Mouse (Mus musculus): Measurements from ENCODE around the gene 1700018G05Rik. TPM values are rescaled to one million over a fixed set of nuclear protein-coding genes. Genes with fewer than 3 reads are reported as not detected.

Gene 1700018G05Rik
- polyA plus RNA-seq (2012): not detected in 2 replicates

GRCm38 (mm10) chrX:102928072-102928471 lies at the start of gene 1700018G05Rik:
Gene 1700018G05Rik, plus strand, starts transcription at chrX:102928372.

GRCm38 (mm10) chrX:102908587-102908986 lies 19.6 kb upstream of the 1700018G05Rik start, which contains the start of the genes Dmrtc1a and 1700011M02Rik:
Gene Dmrtc1a, minus strand, starts transcription at chrX:102908687.
Gene 1700011M02Rik, plus strand, starts transcription at chrX:102908905.

Other genes starting within 250 kb of the 1700018G05Rik start
- not detected in 2 replicates for gene Gm3880, start 241.4 kb upstream of the 1700018G05Rik start, polyA plus RNA-seq (2012)
- gene Gm9112, start 220.7 kb upstream of the 1700018G05Rik start, polyA plus RNA-seq (2012): not detected in 2 replicates
- gene Dmrtc1b, start 220.5 kb upstream of the 1700018G05Rik start, polyA plus RNA-seq (2012): not detected in 2 replicates
- gene Dmrtc1c1, start 125.4 kb upstream of the 1700018G05Rik start, polyA plus RNA-seq (2012): not detected in 2 replicates
- gene Dmrtc1c2, start 73.8 kb upstream of the 1700018G05Rik start, polyA plus RNA-seq (2012): not detected in 2 replicates
- gene 1700031F05Rik, start 60.4 kb upstream of the 1700018G05Rik start, polyA plus RNA-seq (2012): not detected in 2 replicates
- not detected in 2 replicates for gene Dmrtc1a, start 19.7 kb upstream of the 1700018G05Rik start, polyA plus RNA-seq (2012)
- not detected in 2 replicates for gene 1700011M02Rik, start 19.5 kb upstream of the 1700018G05Rik start, polyA plus RNA-seq (2012)